Mouse (Mus musculus) midbrain, embryonic 13.5 days (tissue): ENCODE results near the gene Top2a. TPM values are rescaled to one million over a fixed set of nuclear protein-coding genes. Genes with fewer than 3 reads are reported as not detected.

ENCODE experiments used
- ATAC-seq: fragments of 200-750 bp; cut with Nextera tagmentation; 2 replicates; pipeline ENCODE4 v1.8.0; 2017; ENCODE audit warnings: mild to moderate bottlenecking, moderate TSS enrichment, moderate library complexity
- H3K27ac ChIP-seq: fragments of 300-500 bp; sonication (generic); 2 replicates; pipeline ENCODE4 v1.5.1; 2015; ENCODE audit warnings: inconsistent platforms, mild to moderate bottlenecking, moderate library complexity
- H3K27me3 ChIP-seq: fragments of 300-500 bp; sonication (generic); 2 replicates; pipeline ENCODE4 v1.6.1; 2015; ENCODE audit warnings: mild to moderate bottlenecking, inconsistent platforms
- H3K36me3 ChIP-seq: fragments of 300-500 bp; sonication (generic); 2 replicates; pipeline ENCODE4 v1.6.1; 2015; ENCODE audit warnings: mild to moderate bottlenecking, inconsistent platforms
- H3K4me1 ChIP-seq: fragments of 300-500 bp; sonication (generic); replicated peaks from 2 replicates; pipeline ENCODE4 v1.6.1; 2015; ENCODE audit warnings: inconsistent platforms
- H3K4me2 ChIP-seq: fragments of 300-500 bp; sonication (generic); replicated peaks from 2 replicates; pipeline ENCODE4 v1.6.1; 2015; ENCODE audit warnings: moderate library complexity, mild to moderate bottlenecking, inconsistent platforms
- H3K4me3 ChIP-seq: fragments of 300-500 bp; sonication (generic); replicated peaks from 2 replicates; pipeline ENCODE4 v1.5.1; 2015; ENCODE audit warnings: mild to moderate bottlenecking, inconsistent platforms
- H3K9ac ChIP-seq: fragments of 300-500 bp; sonication (generic); replicated peaks from 2 replicates; pipeline ENCODE4 v1.6.1; 2015; ENCODE audit warnings: mild to moderate bottlenecking, inconsistent platforms
- H3K9me3 ChIP-seq: fragments of 300-500 bp; sonication (generic); 2 replicates; pipeline ENCODE4 v1.6.1; 2016; ENCODE audit warnings: mild to moderate bottlenecking, inconsistent platforms
- WGBS: fragments of 180-500 bp; shearing (Covaris S2); methylation state at CpG from one replicate; pipeline ENCODE4 v1.1.7; 2015; 5-methylcytosine and 5-hydroxymethylcytosine counted together
- polyA plus RNA-seq: library from polyadenylated mRNA; unstranded; fragments of >200 nt; fragmentation: Nextera tagmentation; extraction: Ambion mirVana; gene quantifications from 2 replicates; pipeline ENCODE4 v1.2.1, GENCODE M21; 2015

Top2a gene
- polyA plus RNA-seq, 1 experiment from 2014 or later: 118 TPM

- no peaks in the 10 kb centered on the region; the same call in 1 of the 2 replicates for H3K27me3 ChIP-seq
- H3K4me3 ChIP-seq: no peak overlapping the region
- 70% methylated on average over 16 of the region's 16 CpGs for WGBS
- H3K9ac ChIP-seq: peak overlapping the region; percentile 58; the same call in 1 of the 2 replicates
- H3K27ac ChIP-seq: peak overlapping the region; percentile 92
- H3K4me2 ChIP-seq: peak overlapping the region; percentile 49; the same call in 1 of the 2 replicates
- H3K9me3 ChIP-seq: no peaks in the 10 kb centered on the region
- ATAC-seq: no peak
- H3K4me1 ChIP-seq: peaks cover 93% of the 10 kb centered on the region
- H3K36me3 ChIP-seq: peaks cover 7% of the 10 kb centered on the region
These were observed 55.9 kb downstream of the Top2a start for GRCm38 (mm10) chr11:98968079-98968478.

- Histone ChIP-seq H3K36me3 (no peaks in the 10 kb centered on the region), H3K4me3 (no peak overlapping the region), H3K4me2 (0 out of 2 replicates have a peak overlapping the region, but pooled peaks have one; percentile 25), H3K9me3 (no peaks in the 10 kb centered on the region), H3K27ac (peak overlapping the region; percentile 57), H3K9ac (peak overlapping the region; percentile 43), H3K27me3 (peaks cover 13% of the 10 kb centered on the region), H3K4me1 (peaks cover 100% of the 10 kb centered on the region)
- 34% methylated on average over 9 of the region's 9 CpGs for WGBS
- peak; percentile 31; the same call in 1 of the 2 replicates for ATAC-seq
These were observed 57.4 kb downstream of the Top2a start for GRCm38 (mm10) chr11:98966499-98967141.

GRCm38 (mm10) chr11:98965416-98966077 lies 58.4 kb downstream of the Top2a start:
- H3K27me3 ChIP-seq: peaks cover 22% of the 10 kb centered on the region
- H3K27ac ChIP-seq: peak overlapping the region; percentile 5
- no peaks in the 10 kb centered on the region for H3K9me3 ChIP-seq
- ATAC-seq: no peak
- no peak overlapping the region for H3K4me3 ChIP-seq
- H3K36me3 ChIP-seq: no peaks in the 10 kb centered on the region
- peaks cover 100% of the 10 kb centered on the region for H3K4me1 ChIP-seq
- peak overlapping the region; percentile 36; the same call in 1 of the 2 replicates for H3K9ac ChIP-seq
- WGBS: 6% methylated on average over 10 of the region's 11 CpGs
- H3K4me2 ChIP-seq: peak overlapping the region; percentile 98

GRCm38 (mm10) chr11:98964616-98965415 lies 59.2 kb downstream of the Top2a start:
- WGBS: 24% methylated on average over 15 of the region's 15 CpGs
- H3K4me2 ChIP-seq: peak overlapping the region; percentile 98

GRCm38 (mm10) chr11:98964201-98964615 lies 59.8 kb downstream of the Top2a start:
- Histone ChIP-seq H3K4me1 (peaks cover 100% of the 10 kb centered on the region), H3K4me2 (peak overlapping the region; percentile 98), H3K9me3 (no peaks in the 10 kb centered on the region), H3K36me3 (no peaks in the 10 kb centered on the region), H3K4me3 (peak overlapping the region; percentile 58; the same call in 1 of the 2 replicates), H3K9ac (peak overlapping the region; percentile 62; the same call in 1 of the 2 replicates), H3K27me3 (peaks cover 22% of the 10 kb centered on the region), H3K27ac (peak overlapping the region; percentile 4)
- WGBS: 27% methylated on average over 6 of the region's 6 CpGs
- no peak for ATAC-seq

More at GRCm38 (mm10) chr11:98964616-98965415, 59.2 kb downstream of the Top2a start:
- Histone ChIP-seq H3K9ac (peak overlapping the region; percentile 36; the same call in 1 of the 2 replicates), H3K27me3 (peaks cover 22% of the 10 kb centered on the region), H3K9me3 (no peaks in the 10 kb centered on the region), H3K4me3 (no peak overlapping the region), H3K4me1 (peaks cover 100% of the 10 kb centered on the region), H3K36me3 (no peaks in the 10 kb centered on the region), H3K27ac (peak overlapping the region; percentile 5)
- no peak for ATAC-seq

GRCm38 (mm10) chr11:98963191-98964021 lies 60.6 kb downstream of the Top2a start:
- WGBS: 2% methylated on average over 29 of the region's 32 CpGs
- H3K36me3 ChIP-seq: no peaks in the 10 kb centered on the region
- H3K4me1 ChIP-seq: peaks cover 94% of the 10 kb centered on the region
- peaks cover 22% of the 10 kb centered on the region for H3K27me3 ChIP-seq
- ATAC-seq: peak; percentile 49
- H3K4me2 ChIP-seq: peak overlapping the region; percentile 98
- peak overlapping the region; percentile 58 for H3K4me3 ChIP-seq
- peak overlapping the region; percentile 4; the same call in 1 of the 2 replicates for H3K27ac ChIP-seq
- peak overlapping the region; percentile 62 for H3K9ac ChIP-seq
- H3K9me3 ChIP-seq: no peaks in the 10 kb centered on the region

- Histone ChIP-seq H3K27ac (no peak overlapping the region), H3K36me3 (no peaks in the 10 kb centered on the region), H3K9me3 (no peaks in the 10 kb centered on the region), H3K27me3 (peaks cover 22% of the 10 kb centered on the region), H3K4me1 (peaks cover 85% of the 10 kb centered on the region), H3K9ac (peak overlapping the region; percentile 62; the same call in 1 of the 2 replicates), H3K4me2 (peak overlapping the region; percentile 98), H3K4me3 (peak overlapping the region; percentile 58)
- WGBS: 9% methylated on average over 12 of the region's 12 CpGs
- ATAC-seq: no peak
These were observed 61.4 kb downstream of the Top2a start for GRCm38 (mm10) chr11:98962421-98963095.

- Histone ChIP-seq H3K4me3 (peak overlapping the region; percentile 58), H3K27me3 (peaks cover 22% of the 10 kb centered on the region), H3K4me2 (peak overlapping the region; percentile 98), H3K9ac (peak overlapping the region; percentile 75; the same call in 1 of the 2 replicates), H3K4me1 (peaks cover 77% of the 10 kb centered on the region), H3K27ac (no peak overlapping the region), H3K9me3 (no peaks in the 10 kb centered on the region), H3K36me3 (no peaks in the 10 kb centered on the region)
- no peak for ATAC-seq
- 7% methylated on average over 8 of the region's 8 CpGs for WGBS
These were observed 62.2 kb downstream of the Top2a start for GRCm38 (mm10) chr11:98961766-98962165.

- H3K27me3 ChIP-seq: peaks cover 22% of the 10 kb centered on the region
- peak overlapping the region; percentile 75 for H3K9ac ChIP-seq
- H3K4me3 ChIP-seq: peak overlapping the region; percentile 58
- no peaks in the 10 kb centered on the region for H3K36me3 ChIP-seq
- ATAC-seq: no peak
- no peak overlapping the region for H3K27ac ChIP-seq
- WGBS: 2% methylated on average over 18 of the region's 18 CpGs
- H3K4me1 ChIP-seq: peaks cover 71% of the 10 kb centered on the region
- peak overlapping the region; percentile 98 for H3K4me2 ChIP-seq
- no peaks in the 10 kb centered on the region for H3K9me3 ChIP-seq
These were observed 62.9 kb downstream of the Top2a start for GRCm38 (mm10) chr11:98961051-98961592.

GRCm38 (mm10) chr11:98960313-98960906 lies 63.6 kb downstream of the Top2a start:
- ATAC-seq: peak; percentile 3; the same call in 1 of the 2 replicates

More at GRCm38 (mm10) chr11:98960313-98960906, 63.6 kb downstream of the Top2a start:
- Histone ChIP-seq H3K9me3 (no peaks in the 10 kb centered on the region), H3K4me3 (peak overlapping the region; percentile 58), H3K4me2 (peak overlapping the region; percentile 98), H3K27ac (peak overlapping the region; percentile 39; the same call in 1 of the 2 replicates), H3K36me3 (no peaks in the 10 kb centered on the region), H3K9ac (peak overlapping the region; percentile 75), H3K4me1 (peaks cover 69% of the 10 kb centered on the region), H3K27me3 (peaks cover 22% of the 10 kb centered on the region)
- 1% methylated on average over 53 of the region's 53 CpGs for whole genome bisulfite sequencing
